Mouse (Mus musculus) liver, embryonic 11.5 days (tissue): ENCODE data around the gene Dhx8. TPM values are rescaled to one million over a fixed set of nuclear protein-coding genes. Genes with fewer than 3 reads are reported as not detected.

ENCODE experiments used
- ATAC-seq: fragments of 200-750 bp; cut with Nextera tagmentation; replicated peaks from 2 replicates; pipeline ENCODE4 v1.8.0; 2017; ENCODE audit warnings: moderate number of reproducible peaks, mild to moderate bottlenecking, moderate TSS enrichment, moderate library complexity; ENCODE audit not compliant: low FRiP score
- DNase-seq: peaks from one replicate; pipeline ENCODE4 v3.0.0-alpha.2; 2017; ENCODE audit warnings: low spot score
- H3K27ac ChIP-seq: fragments of 300-500 bp; sonication (generic); 2 replicates; pipeline ENCODE4 v1.5.1; 2014; ENCODE audit warnings: mild to moderate bottlenecking, low read depth, low read length, control low read depth
- H3K27me3 ChIP-seq: fragments of 300-500 bp; sonication (generic); replicated peaks from 2 replicates; pipeline ENCODE4 v1.6.1; 2014; ENCODE audit warnings: low read length, mixed read lengths; ENCODE audit not compliant: control insufficient read depth, insufficient read depth
- H3K36me3 ChIP-seq: fragments of 300-500 bp; sonication (generic); 2 replicates; pipeline ENCODE4 v1.6.1; 2014; ENCODE audit warnings: mild to moderate bottlenecking, low read length, moderate library complexity, mixed read lengths; ENCODE audit not compliant: control insufficient read depth, insufficient read depth
- H3K4me1 ChIP-seq: fragments of 300-500 bp; sonication (generic); replicated peaks from 2 replicates; pipeline ENCODE4 v1.6.1; 2014; ENCODE audit warnings: low read length, mixed read lengths; ENCODE audit not compliant: control insufficient read depth, insufficient read depth
- H3K4me2 ChIP-seq: fragments of 300-500 bp; sonication (generic); 2 replicates; pipeline ENCODE4 v1.6.1; 2014; ENCODE audit warnings: mild to moderate bottlenecking, control low read depth, moderate library complexity
- H3K4me3 ChIP-seq: fragments of 300-500 bp; sonication (generic); 2 replicates; pipeline ENCODE4 v1.5.1; 2014; ENCODE audit warnings: low read depth, low read length, control low read depth
- H3K9ac ChIP-seq: fragments of 300-500 bp; sonication (generic); 2 replicates; pipeline ENCODE4 v1.6.1; 2014; ENCODE audit warnings: low read depth, low read length, control low read depth
- H3K9me3 ChIP-seq: fragments of 300-500 bp; sonication (generic); 2 replicates; pipeline ENCODE4 v1.6.1; 2016; ENCODE audit warnings: low read length, inconsistent platforms, mixed read lengths; ENCODE audit not compliant: control insufficient read depth
- WGBS: fragments of 180-500 bp; shearing (Covaris S2); extraction: QIAGEN DNeasy Blood & Tissue Kit; methylation state at CpG from one replicate; pipeline ENCODE4 v1.1.7; 2014; 5-methylcytosine and 5-hydroxymethylcytosine counted together
- polyA plus RNA-seq: library from polyadenylated mRNA; unstranded; fragments of >200 nt; fragmentation: Nextera tagmentation; extraction: Ambion mirVana; gene quantifications from 2 replicates; pipeline ENCODE4 v1.2.1, GENCODE M21; 2014

Dhx8 gene
- polyA plus RNA-seq, 1 experiment from 2014 or later = 37.6 TPM

DNA sequence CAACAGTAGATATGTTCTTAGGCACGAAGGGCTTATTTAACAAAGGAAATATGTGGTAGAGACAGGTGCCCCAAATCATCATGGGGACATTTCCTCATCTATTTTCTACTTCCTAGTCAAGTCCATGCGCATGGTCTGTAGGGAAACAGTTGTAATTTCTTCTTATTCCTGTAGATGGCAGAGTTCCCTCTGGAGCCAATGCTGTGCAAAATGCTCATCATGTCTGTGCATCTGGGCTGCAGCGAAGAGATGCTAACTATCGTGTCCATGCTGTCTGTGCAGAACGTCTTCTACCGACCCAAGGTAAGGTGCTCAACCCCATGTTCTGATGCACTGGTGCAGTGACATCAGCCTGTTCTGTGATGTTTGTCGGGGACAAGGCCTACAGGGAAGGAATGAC lies 31.0 kb downstream of the Dhx8 start:
- H3K27ac ChIP-seq = no peak overlapping the region
- no peaks in the 10 kb centered on the region for H3K9me3 ChIP-seq
- H3K9ac ChIP-seq = no peak overlapping the region
- no peaks in the 10 kb centered on the region for H3K4me1 ChIP-seq
- DNase-seq (no peak), ATAC-seq (no peak)
- peaks cover 42% of the 10 kb centered on the region for H3K36me3 ChIP-seq
- no peaks in the 10 kb centered on the region for H3K27me3 ChIP-seq
- no peak overlapping the region for H3K4me3 ChIP-seq
- no peak overlapping the region for H3K4me2 ChIP-seq
- WGBS = 59% methylated on average over 7 of the region's 7 CpGs

- peaks cover 38% of the 10 kb centered on the region for H3K36me3 ChIP-seq
- H3K9ac ChIP-seq = no peak overlapping the region
- H3K4me2 ChIP-seq = no peak overlapping the region
- DNase-seq (no peak), ATAC-seq (no peak)
- H3K4me3 ChIP-seq = no peak overlapping the region
- WGBS = 93% methylated on average over 8 of the region's 8 CpGs
- no peaks in the 10 kb centered on the region for H3K27me3 ChIP-seq
- no peak overlapping the region for H3K27ac ChIP-seq
- H3K4me1 ChIP-seq = no peaks in the 10 kb centered on the region
- no peaks in the 10 kb centered on the region for H3K9me3 ChIP-seq
These were observed 31.8 kb downstream of the Dhx8 start for GRCm38 (mm10) chr11:101764546-101764945.

DNA sequence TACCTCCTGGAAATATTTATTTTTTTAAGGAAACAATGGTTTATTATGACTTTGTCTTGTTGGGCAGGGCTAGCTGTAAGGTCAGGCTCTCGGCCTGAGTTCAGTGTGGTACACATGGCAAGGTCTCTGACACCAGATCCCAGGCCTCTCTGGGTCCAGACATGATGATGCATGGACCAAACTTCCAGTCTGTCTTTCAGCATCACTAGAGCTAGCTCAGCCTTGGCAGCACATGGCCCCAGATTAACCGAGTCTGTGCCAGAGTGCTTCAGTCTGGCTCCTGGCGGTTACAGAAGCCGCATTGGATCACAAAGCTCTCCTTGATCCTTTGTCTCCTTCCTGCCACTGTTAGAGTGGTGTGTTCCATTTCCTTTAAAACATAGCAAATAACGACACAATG lies 34.6 kb downstream of the Dhx8 start:
- WGBS = 87% methylated on average over 5 of the region's 5 CpGs
- Histone ChIP-seq H3K4me2 (no peak overlapping the region), H3K27me3 (peaks cover 12% of the 10 kb centered on the region), H3K4me3 (no peak overlapping the region), H3K4me1 (no peaks in the 10 kb centered on the region), H3K27ac (no peak overlapping the region), H3K9me3 (no peaks in the 10 kb centered on the region), H3K9ac (no peak overlapping the region), H3K36me3 (peaks cover 32% of the 10 kb centered on the region)
- DNase-seq (no peak), ATAC-seq (no peak)

- 86% methylated on average over 6 of the region's 6 CpGs for WGBS
- H3K9ac ChIP-seq = no peak overlapping the region
- ATAC-seq (no peak), DNase-seq (no peak)
- no peaks in the 10 kb centered on the region for H3K9me3 ChIP-seq
- no peaks in the 10 kb centered on the region for H3K4me1 ChIP-seq
- H3K36me3 ChIP-seq = peaks cover 32% of the 10 kb centered on the region
- H3K27ac ChIP-seq = no peak overlapping the region
- no peak overlapping the region for H3K4me2 ChIP-seq
- H3K4me3 ChIP-seq = no peak overlapping the region
- peaks cover 19% of the 10 kb centered on the region for H3K27me3 ChIP-seq
These were observed 36.0 kb downstream of the Dhx8 start for GRCm38 (mm10) chr11:101768721-101769120.

- H3K4me1 ChIP-seq = no peaks in the 10 kb centered on the region
- no peak overlapping the region for H3K27ac ChIP-seq
- no peak overlapping the region for H3K4me3 ChIP-seq
- H3K9me3 ChIP-seq = no peaks in the 10 kb centered on the region
- H3K9ac ChIP-seq = no peak overlapping the region
- peaks cover 21% of the 10 kb centered on the region for H3K36me3 ChIP-seq
- ATAC-seq = no peak
- no peak overlapping the region for H3K4me2 ChIP-seq
- peaks cover 27% of the 10 kb centered on the region for H3K27me3 ChIP-seq
- no peak for DNase-seq
- WGBS = 85% methylated on average over 12 of the region's 12 CpGs
These were observed 37.5 kb downstream of the Dhx8 start for GRCm38 (mm10) chr11:101770266-101770665.

GRCm38 (mm10) chr11:101772027-101772426 lies 39.3 kb downstream of the Dhx8 start:
- Histone ChIP-seq H3K9ac (no peak overlapping the region), H3K4me3 (peak overlapping the region; percentile 31; the same call in 1 of the 2 replicates), H3K36me3 (peaks cover 7% of the 10 kb centered on the region), H3K9me3 (no peaks in the 10 kb centered on the region), H3K4me2 (peak overlapping the region; percentile 55), H3K27me3 (peaks cover 29% of the 10 kb centered on the region), H3K4me1 (no peaks in the 10 kb centered on the region), H3K27ac (no peak overlapping the region)
- DNase-seq = no peak
- 16% methylated on average over 5 of the region's 5 CpGs for WGBS
- no peak for ATAC-seq

DNA sequence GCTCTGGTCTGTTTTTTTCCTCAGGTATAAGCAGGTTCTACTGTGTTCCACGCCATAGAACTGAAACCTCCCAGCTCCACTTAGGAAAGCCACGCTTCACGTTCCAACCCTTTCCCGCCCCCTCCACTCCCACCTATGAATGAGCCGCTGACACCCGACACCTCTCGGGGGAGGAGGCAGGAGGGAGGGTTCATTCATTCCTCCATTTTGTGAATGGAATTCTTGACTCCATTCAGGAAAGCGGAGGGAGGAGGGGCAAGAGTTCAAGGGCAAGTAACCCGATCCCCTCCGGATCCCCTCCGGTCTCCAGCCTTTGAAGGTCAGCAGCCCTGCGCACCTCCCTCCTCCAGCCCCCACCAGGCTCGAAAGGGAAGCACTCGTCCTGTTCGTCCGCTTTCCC lies 39.7 kb downstream of the Dhx8 start:
- 5% methylated on average over 16 of the region's 16 CpGs for WGBS
- ATAC-seq (peak; percentile 34; the same call in 1 of the 2 replicates), DNase-seq (peak; percentile 62)
- peak overlapping the region; percentile 55 for H3K4me2 ChIP-seq
- H3K27ac ChIP-seq = no peak overlapping the region
- H3K36me3 ChIP-seq = peaks cover 3% of the 10 kb centered on the region
- no peak overlapping the region for H3K9ac ChIP-seq
- peak overlapping the region; percentile 31 for H3K4me3 ChIP-seq
- H3K9me3 ChIP-seq = no peaks in the 10 kb centered on the region
- H3K4me1 ChIP-seq = no peaks in the 10 kb centered on the region
- H3K27me3 ChIP-seq = peaks cover 30% of the 10 kb centered on the region

- H3K4me1 ChIP-seq = no peaks in the 10 kb centered on the region
- DNase-seq (no peak), ATAC-seq (no peak)
- H3K27ac ChIP-seq = no peak overlapping the region
- no peak overlapping the region for H3K4me3 ChIP-seq
- no peak overlapping the region for H3K9ac ChIP-seq
- no peak overlapping the region for H3K4me2 ChIP-seq
- WGBS = 63% methylated on average over 4 of the region's 4 CpGs
- no peaks in the 10 kb centered on the region for H3K9me3 ChIP-seq
- peaks cover 40% of the 10 kb centered on the region for H3K27me3 ChIP-seq
- no peaks in the 10 kb centered on the region for H3K36me3 ChIP-seq
These were observed 44.1 kb downstream of the Dhx8 start for GRCm38 (mm10) chr11:101776846-101777245.

GRCm38 (mm10) chr11:101783135-101783534 lies 50.4 kb downstream of the Dhx8 start:
- Histone ChIP-seq H3K4me3 (no peak overlapping the region), H3K4me2 (no peak overlapping the region)
- 59% methylated on average over 1 of the region's 1 CpGs for WGBS

More at GRCm38 (mm10) chr11:101783135-101783534, 50.4 kb downstream of the Dhx8 start:
- H3K9ac ChIP-seq = no peak overlapping the region
- H3K9me3 ChIP-seq = no peaks in the 10 kb centered on the region
- no peak for ATAC-seq
- H3K27me3 ChIP-seq = peaks cover 78% of the 10 kb centered on the region
- no peak overlapping the region for H3K27ac ChIP-seq
- no peak for DNase-seq
- H3K4me1 ChIP-seq = peaks cover 6% of the 10 kb centered on the region
- no peaks in the 10 kb centered on the region for H3K36me3 ChIP-seq
